Mouse (Mus musculus) heart, embryonic 16.5 days (tissue): ENCODE data around the gene Rbx1. TPM values are rescaled to one million over a fixed set of nuclear protein-coding genes. Genes with fewer than 3 reads are reported as not detected.

Experiments
- ATAC-seq: fragments of 200-750 bp; cut with Nextera tagmentation; replicated peaks from 2 replicates; pipeline ENCODE4 v1.8.0; 2017; ENCODE audit warnings: moderate number of reproducible peaks; ENCODE audit not compliant: insufficient read depth, low FRiP score; ENCODE audit errors: extremely low read depth
- H3K27ac ChIP-seq: fragments of 300-500 bp; sonication (generic); 2 replicates; pipeline ENCODE4 v1.5.1; 2014; ENCODE audit warnings: mild to moderate bottlenecking, low read length, control low read depth, moderate library complexity
- H3K27me3 ChIP-seq: fragments of 300-500 bp; sonication (generic); 2 replicates; pipeline ENCODE4 v1.6.1; 2014; ENCODE audit warnings: low read length, mixed read lengths; ENCODE audit not compliant: control insufficient read depth, insufficient read depth
- H3K36me3 ChIP-seq: fragments of 300-500 bp; sonication (generic); 2 replicates; pipeline ENCODE4 v1.6.1; 2014; ENCODE audit not compliant: control insufficient read depth, insufficient read depth
- H3K4me1 ChIP-seq: fragments of 300-500 bp; sonication (generic); 2 replicates; pipeline ENCODE4 v1.6.1; 2014; ENCODE audit warnings: low read length, mixed read lengths; ENCODE audit not compliant: control insufficient read depth, insufficient read depth
- H3K4me2 ChIP-seq: fragments of 300-500 bp; sonication (generic); 2 replicates; pipeline ENCODE4 v1.6.1; 2014; ENCODE audit warnings: low read depth, mild to moderate bottlenecking, control low read depth, low read length
- H3K4me3 ChIP-seq: fragments of 300-500 bp; sonication (generic); 2 replicates; pipeline ENCODE4 v1.5.1; 2014; ENCODE audit warnings: mild to moderate bottlenecking, control low read depth, low read length
- H3K9ac ChIP-seq: fragments of 300-500 bp; sonication (generic); 2 replicates; pipeline ENCODE4 v1.6.1; 2014; ENCODE audit warnings: low read length, control low read depth
- H3K9me3 ChIP-seq: fragments of 300-500 bp; sonication (generic); replicated peaks from 2 replicates; pipeline ENCODE4 v1.6.1; 2016; ENCODE audit warnings: low read length; ENCODE audit not compliant: control insufficient read depth
- WGBS: fragments of 180-500 bp; shearing (Covaris S2); extraction: QIAGEN DNeasy Blood & Tissue Kit; methylation state at CpG from one replicate; pipeline ENCODE4 v1.1.7; 2014; 5-methylcytosine and 5-hydroxymethylcytosine counted together
- polyA plus RNA-seq: library from polyadenylated mRNA; unstranded; fragments of >200 nt; fragmentation: Nextera tagmentation; extraction: Ambion mirVana; gene quantifications from 2 replicates; pipeline ENCODE4 v1.2.1, GENCODE M21; 2015

The Rbx1 gene
- polyA plus RNA-seq, 1 experiment from 2014 or later, result 344 TPM

DNA sequence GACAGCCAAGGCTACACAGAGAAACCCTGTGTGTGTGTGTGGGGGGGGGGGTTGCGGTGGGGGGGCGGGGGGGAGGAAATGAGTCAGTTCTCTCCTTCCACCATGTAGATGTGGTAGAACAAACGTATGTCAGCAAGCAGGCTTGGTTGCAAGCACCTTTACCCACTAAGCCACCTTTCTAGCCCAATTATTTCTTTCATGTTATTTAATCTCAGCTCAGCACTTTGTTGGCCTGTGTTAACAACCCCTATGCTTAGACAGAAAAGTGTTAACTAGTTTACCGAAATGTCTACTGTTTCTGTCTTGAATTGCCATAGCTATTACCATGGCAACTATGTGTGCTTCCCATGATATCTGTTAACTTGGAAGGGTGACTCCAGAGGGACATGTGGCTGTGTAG lies 44.5 kb downstream of the Rbx1 start:
- no peaks in the 10 kb centered on the region for H3K36me3 ChIP-seq
- H3K27ac ChIP-seq, result no peak overlapping the region
- no peak for ATAC-seq

DNA sequence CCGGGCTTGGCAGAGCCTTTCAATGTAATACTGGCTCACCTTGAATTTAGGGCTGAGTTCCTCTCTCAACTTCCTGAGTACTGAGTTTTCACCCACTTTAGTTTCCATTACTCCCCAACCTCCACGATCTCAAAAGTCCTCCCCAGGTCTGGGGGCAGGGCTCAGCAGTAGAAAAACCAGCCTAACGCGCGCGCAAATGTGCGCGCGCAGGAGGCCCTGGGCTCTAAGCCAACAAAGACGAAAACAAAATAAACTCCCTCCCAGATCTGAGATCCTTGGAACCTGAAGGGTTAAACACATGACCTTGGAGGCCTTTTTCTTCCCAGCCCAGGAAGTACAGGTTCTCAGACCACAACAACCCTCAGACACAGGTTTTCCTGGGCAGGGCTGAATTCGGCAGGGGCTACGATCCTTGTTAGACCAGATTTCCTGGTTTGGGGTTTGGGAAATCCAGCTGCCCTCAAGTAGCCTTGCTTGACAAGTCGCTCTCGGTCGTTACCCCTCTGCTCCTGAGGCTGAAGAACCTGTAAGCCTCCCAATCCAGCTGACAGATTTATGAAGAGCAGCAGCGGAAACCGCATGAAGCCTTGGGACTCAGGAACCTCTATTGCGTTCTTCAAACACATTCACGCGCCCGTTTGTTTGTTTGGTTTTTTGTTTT lies 45.6 kb downstream of the Rbx1 start:
- peak overlapping the region; percentile 47 for H3K4me3 ChIP-seq
- H3K4me2 ChIP-seq, result peak overlapping the region; percentile 68
- no peaks in the 10 kb centered on the region for H3K36me3 ChIP-seq
- peak overlapping the region; percentile 66 for H3K9ac ChIP-seq
- peak overlapping the region; percentile 59 for H3K27ac ChIP-seq
- H3K4me1 ChIP-seq, result peaks cover 13% of the 10 kb centered on the region
- no peak for ATAC-seq
- WGBS, result 24% methylated on average over 21 of the region's 21 CpGs
- H3K9me3 ChIP-seq, result no peaks in the 10 kb centered on the region
- H3K27me3 ChIP-seq, result no peaks in the 10 kb centered on the region

More for the DNA sequence above, 44.5 kb downstream of the Rbx1 start:
- WGBS, result 85% methylated on average over 4 of the region's 4 CpGs
- H3K4me2 ChIP-seq, result no peak overlapping the region
- H3K4me1 ChIP-seq, result peaks cover 13% of the 10 kb centered on the region
- H3K9ac ChIP-seq, result no peak overlapping the region
- no peak overlapping the region for H3K4me3 ChIP-seq
- H3K27me3 ChIP-seq, result no peaks in the 10 kb centered on the region
- no peaks in the 10 kb centered on the region for H3K9me3 ChIP-seq

GRCm38 (mm10) chr15:81514111-81514971 lies 48.2 kb downstream of the Rbx1 start:
- no peaks in the 10 kb centered on the region for H3K9me3 ChIP-seq
- peak overlapping the region; percentile 64 for H3K9ac ChIP-seq
- 13% methylated on average over 16 of the region's 18 CpGs for WGBS
- H3K36me3 ChIP-seq, result no peaks in the 10 kb centered on the region
- H3K4me1 ChIP-seq, result peaks cover 13% of the 10 kb centered on the region
- H3K27me3 ChIP-seq, result no peaks in the 10 kb centered on the region
- peak overlapping the region; percentile 65 for H3K4me2 ChIP-seq
- ATAC-seq, result peak; percentile 90
- peak overlapping the region; percentile 47 for H3K4me3 ChIP-seq
- H3K27ac ChIP-seq, result peak overlapping the region; percentile 57

DNA sequence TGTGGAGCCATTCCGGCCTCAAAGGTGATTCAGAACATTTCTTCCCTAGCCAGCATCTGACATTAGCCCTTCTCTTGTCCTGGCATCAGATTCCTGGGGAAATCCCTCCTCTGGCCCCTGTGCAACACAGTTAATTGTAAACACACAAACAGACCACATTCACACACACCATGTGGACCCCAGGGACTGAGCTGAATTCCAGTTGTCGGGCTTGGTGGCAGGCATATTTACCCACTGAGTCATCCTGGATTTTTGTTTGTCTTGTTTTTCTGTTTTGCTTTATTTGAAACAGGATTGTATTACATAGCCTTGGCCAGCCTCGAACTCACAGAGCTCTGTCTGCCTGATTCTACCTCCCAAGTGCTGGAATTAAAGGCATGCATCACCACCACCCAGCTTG lies 49.1 kb downstream of the Rbx1 start:
- H3K9me3 ChIP-seq, result no peaks in the 10 kb centered on the region
- no peaks in the 10 kb centered on the region for H3K27me3 ChIP-seq
- peaks cover 13% of the 10 kb centered on the region for H3K4me1 ChIP-seq
- no peak overlapping the region for H3K4me3 ChIP-seq
- no peak overlapping the region for H3K27ac ChIP-seq
- H3K4me2 ChIP-seq, result no peak overlapping the region
- no peak overlapping the region for H3K9ac ChIP-seq
- 73% methylated on average over 3 of the region's 3 CpGs for WGBS
- H3K36me3 ChIP-seq, result no peaks in the 10 kb centered on the region
- ATAC-seq, result no peak

DNA sequence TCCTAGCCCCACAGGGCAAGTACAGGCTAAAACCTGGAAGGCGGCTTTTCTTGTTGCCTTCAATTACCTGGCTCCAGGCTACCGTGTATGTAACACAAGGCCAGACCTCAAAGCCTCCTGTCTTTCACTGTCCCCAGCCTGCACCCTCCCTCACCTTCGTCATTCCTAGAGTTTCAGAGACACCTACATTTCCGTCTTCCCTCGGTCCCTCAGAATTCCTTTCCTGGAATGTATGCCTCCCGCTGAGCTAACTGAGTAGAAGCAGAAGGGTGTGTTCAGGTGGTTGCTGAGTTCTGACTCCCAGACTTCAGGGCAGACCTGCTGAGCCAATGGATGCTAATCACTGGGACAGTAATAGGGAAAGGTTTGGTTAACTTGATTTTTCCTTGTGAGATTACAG lies 51.9 kb downstream of the Rbx1 start:
- no peak overlapping the region for H3K4me3 ChIP-seq
- no peak overlapping the region for H3K4me2 ChIP-seq
- ATAC-seq, result no peak
- peaks cover 9% of the 10 kb centered on the region for H3K4me1 ChIP-seq
- H3K36me3 ChIP-seq, result no peaks in the 10 kb centered on the region
- H3K27me3 ChIP-seq, result no peaks in the 10 kb centered on the region
- no peaks in the 10 kb centered on the region for H3K9me3 ChIP-seq
- H3K27ac ChIP-seq, result no peak overlapping the region
- H3K9ac ChIP-seq, result no peak overlapping the region
- WGBS, result 42% methylated on average over 6 of the region's 6 CpGs

DNA sequence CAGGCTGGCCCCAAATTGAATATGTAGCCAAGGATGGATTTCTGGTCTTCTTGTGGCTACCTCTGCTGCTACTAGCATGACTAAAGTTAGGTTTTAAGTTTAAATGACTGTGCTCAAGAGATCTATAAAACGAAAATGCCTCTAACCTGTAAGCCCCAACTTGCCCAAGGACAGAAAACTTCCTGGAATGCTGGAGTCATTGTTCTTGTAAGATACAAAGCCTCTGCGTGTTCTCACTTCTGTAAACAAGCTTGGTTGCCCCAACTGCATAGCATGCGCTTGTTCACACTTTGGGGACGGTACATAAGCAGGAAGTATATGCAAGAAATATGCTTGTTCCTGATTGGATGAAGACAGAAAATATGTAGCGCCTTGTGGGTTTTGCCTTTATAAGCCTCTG lies 52.7 kb downstream of the Rbx1 start:
- no peak for ATAC-seq
- H3K4me1 ChIP-seq, result peaks cover 9% of the 10 kb centered on the region
- WGBS, result 66% methylated on average over 5 of the region's 5 CpGs

GRCm38 (mm10) chr15:81522036-81522751 lies 56.1 kb downstream of the Rbx1 start:
- H3K27me3 ChIP-seq, result no peaks in the 10 kb centered on the region
- peaks cover 4% of the 10 kb centered on the region; the same call in 1 of the 2 replicates for H3K4me1 ChIP-seq
- H3K4me3 ChIP-seq, result peak overlapping the region; percentile 80
- no peaks in the 10 kb centered on the region for H3K36me3 ChIP-seq
- WGBS, result 2% methylated on average over 38 of the region's 38 CpGs
- ATAC-seq, result peak; percentile 46
- peak overlapping the region; percentile 97 for H3K27ac ChIP-seq
- peak overlapping the region; percentile 86 for H3K9ac ChIP-seq
- H3K4me2 ChIP-seq, result peak overlapping the region; percentile 96
- H3K9me3 ChIP-seq, result no peaks in the 10 kb centered on the region

More for the DNA sequence above, 52.7 kb downstream of the Rbx1 start:
- Histone ChIP-seq H3K9me3 (no peaks in the 10 kb centered on the region), H3K27ac (no peak overlapping the region), H3K36me3 (no peaks in the 10 kb centered on the region), H3K9ac (no peak overlapping the region), H3K4me3 (no peak overlapping the region), H3K27me3 (no peaks in the 10 kb centered on the region), H3K4me2 (no peak overlapping the region)

DNA sequence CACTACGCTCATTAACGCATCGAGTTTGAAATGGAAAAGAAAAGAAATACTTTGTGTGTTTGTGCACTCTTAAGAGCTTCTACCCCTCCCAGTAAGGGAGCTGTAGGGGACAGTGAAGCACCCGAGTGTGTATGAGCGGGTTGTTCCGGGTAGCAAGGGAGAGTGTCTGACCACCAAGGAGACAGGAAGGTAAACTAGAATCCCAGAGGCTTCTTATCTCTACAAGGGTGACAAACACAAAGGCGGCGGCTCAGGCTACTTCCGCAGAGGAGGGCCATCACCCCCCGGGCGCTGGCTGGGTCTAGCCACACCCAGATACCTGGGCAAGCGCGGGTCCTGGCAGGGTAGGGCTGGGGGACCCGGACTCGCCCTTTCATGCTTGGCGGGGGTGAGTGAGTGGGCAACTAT lies 56.7 kb downstream of the Rbx1 start:
- ATAC-seq, result peak; percentile 70
- Histone ChIP-seq H3K4me2 (peak overlapping the region; percentile 96), H3K9me3 (no peaks in the 10 kb centered on the region), H3K9ac (peak overlapping the region; percentile 86), H3K36me3 (no peaks in the 10 kb centered on the region), H3K4me1 (peaks cover 4% of the 10 kb centered on the region; the same call in 1 of the 2 replicates), H3K4me3 (peak overlapping the region; percentile 80), H3K27ac (peak overlapping the region; percentile 97), H3K27me3 (no peaks in the 10 kb centered on the region)
- 0% methylated on average over 16 of the region's 16 CpGs for WGBS
